Mouse (Mus musculus) heart, postnatal 0 days (tissue): ENCODE measurements around the gene Cadps2.

ENCODE experiments used
- CTCF ChIP-seq: IDR thresholded peaks from 2 replicates; pipeline ENCODE4 v1.5.1; 2016; ENCODE audit warnings: antibody characterized with exemption, control low read depth, low read depth
- EP300 ChIP-seq: IDR thresholded peaks from 2 replicates; pipeline ENCODE4 v1.6.1; 2016; ENCODE audit warnings: antibody characterized with exemption, low read depth

DNA sequence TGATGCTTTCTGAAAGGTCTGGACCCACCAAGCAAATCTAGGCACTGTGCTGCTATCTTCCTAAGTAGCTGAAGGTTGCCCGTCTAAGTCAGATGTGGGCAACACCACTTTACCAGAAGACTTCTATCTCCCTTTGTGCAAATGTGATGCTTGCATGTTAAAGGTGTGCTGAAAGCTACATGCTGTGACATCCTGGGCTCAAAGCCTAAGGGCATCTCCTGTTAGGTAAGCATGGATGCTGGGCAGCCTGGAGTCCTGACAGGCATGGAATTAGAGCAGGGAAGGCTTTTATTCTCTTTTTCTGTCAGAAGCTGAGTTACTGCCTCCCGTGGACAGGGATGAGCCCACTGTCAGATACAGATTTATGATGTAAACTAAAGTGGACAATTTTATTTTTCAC lies 348.8 kb downstream of the Cadps2 start:
- no peak for TF ChIP-seq CTCF
- TF ChIP-seq EP300 = no peak
